Mouse (Mus musculus) left cerebral cortex, adult 2 months (tissue): ENCODE results near the gene Alox12e. TPM values are rescaled to one million over a fixed set of nuclear protein-coding genes. Genes with fewer than 3 reads are reported as not detected.

ENCODE experiments used
- DNase-seq, 2 experiments: peaks; one replicate each; pipeline ENCODE4 v3.0.0; 2021 to 2022; ENCODE audit warnings: low spot score in 2 of 2, mixed read lengths in 1 of 2; ENCODE audit errors: extremely low spot score in 1 of 2
- H3K27ac ChIP-seq: fragments of 200-600 bp; 2 replicates; pipeline ENCODE4 v1.8.1; 2022
- H3K4me3 ChIP-seq: fragments of 200-600 bp; 2 replicates; pipeline ENCODE4 v1.8.1; 2022
- CTCF ChIP-seq: fragments of 200-600 bp; IDR thresholded peaks from 2 replicates; pipeline ENCODE4 v1.8.1; 2022; ENCODE audit warnings: antibody characterized with exemption, mild to moderate bottlenecking, moderate library complexity
- intact Hi-C: fragments of 180-260 bp; cut with DNase I; formaldehyde crosslinking; loops from one replicate; pipeline ENCODE4 v1.15.1; 2025
- total RNA-seq, 2 experiments: library from RNA; stranded (reverse); gene quantifications; 2 replicates each; pipeline ENCODE4 v1.2.3; 2021

Gene Alox12e
- total RNA-seq, 2 experiments from 2014 or later, result 0.33 TPM; not detected in 1

DNA sequence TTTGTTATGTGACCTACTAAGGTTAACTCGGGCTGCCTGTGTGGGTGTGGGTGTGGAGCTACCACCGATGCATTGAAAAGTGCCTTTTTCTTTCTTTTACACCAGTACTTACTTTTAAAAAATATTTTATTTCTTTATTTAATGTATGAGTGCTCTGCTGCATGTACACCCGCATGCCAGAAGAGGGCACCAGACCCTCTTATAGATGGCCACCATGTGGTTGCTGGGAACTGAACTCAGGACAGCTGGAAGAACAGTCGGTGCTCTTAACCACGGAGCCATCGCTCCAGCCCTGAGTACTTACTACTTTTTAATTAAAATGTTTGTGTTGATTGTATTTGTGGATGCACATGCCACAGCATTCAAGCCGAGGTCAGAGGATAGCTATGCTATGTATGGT lies 8.6 kb downstream of the Alox12e start:
- Histone ChIP-seq H3K4me3 (no peak overlapping the region), H3K27ac (no peak overlapping the region)
- DNase-seq, result no peak
- TF ChIP-seq CTCF, result peak; percentile 66
- intact Hi-C loops, result no loop called here

- peak; percentile 81 for TF ChIP-seq CTCF
- intact Hi-C loops, result loop anchor here (2.0 kb wide), 1 partner anchor 63 kb away; no protein-coding TSS in a partner anchor
- Histone ChIP-seq H3K4me3 (no peak overlapping the region), H3K27ac (no peak overlapping the region)
- peak; percentile 19 to 25 for DNase-seq
These were observed 13.1 kb downstream of the Alox12e start for GRCm38 (mm10) chr11:70309341-70309740.

- H3K27ac ChIP-seq, result no peak overlapping the region
- intact Hi-C loops, result loop anchor here (2.0 kb wide), 1 partner anchor 61 kb away; no protein-coding TSS in a partner anchor
- TF ChIP-seq CTCF, result peak; percentile 20
- no peak for DNase-seq
- H3K4me3 ChIP-seq, result no peak overlapping the region
These were observed 14.1 kb downstream of the Alox12e start for GRCm38 (mm10) chr11:70308296-70308695.

DNA sequence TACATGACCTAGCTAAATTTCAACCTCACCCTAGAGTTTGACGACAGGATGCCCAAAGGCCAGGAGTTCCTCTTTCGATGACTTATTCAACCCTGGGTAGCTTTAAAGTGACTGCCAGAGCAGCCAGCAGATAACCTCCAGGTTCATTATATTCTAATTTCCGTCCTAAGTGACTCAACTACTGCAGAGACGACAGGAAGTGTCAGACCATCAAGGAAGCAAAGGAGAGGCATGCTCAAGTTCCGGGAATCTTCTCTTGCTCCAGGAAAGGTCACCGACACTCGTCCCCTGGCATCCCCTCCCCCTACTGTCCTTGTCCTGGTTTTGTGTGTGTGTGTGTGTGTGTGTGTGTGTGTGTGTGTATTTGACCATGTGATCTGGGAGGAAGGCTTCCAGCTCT lies 16.3 kb downstream of the Alox12e start:
- Histone ChIP-seq H3K4me3 (no peak overlapping the region), H3K27ac (no peak overlapping the region)
- no peak for DNase-seq
- intact Hi-C loops, result no loop called here
- no peak for TF ChIP-seq CTCF

GRCm38 (mm10) chr11:70302293-70302692 lies 20.1 kb downstream of the Alox12e start:
- H3K27ac ChIP-seq, result no peak overlapping the region
- no peak for TF ChIP-seq CTCF
- H3K4me3 ChIP-seq, result no peak overlapping the region
- intact Hi-C loops, result no loop called here
- DNase-seq, result no peak

DNA sequence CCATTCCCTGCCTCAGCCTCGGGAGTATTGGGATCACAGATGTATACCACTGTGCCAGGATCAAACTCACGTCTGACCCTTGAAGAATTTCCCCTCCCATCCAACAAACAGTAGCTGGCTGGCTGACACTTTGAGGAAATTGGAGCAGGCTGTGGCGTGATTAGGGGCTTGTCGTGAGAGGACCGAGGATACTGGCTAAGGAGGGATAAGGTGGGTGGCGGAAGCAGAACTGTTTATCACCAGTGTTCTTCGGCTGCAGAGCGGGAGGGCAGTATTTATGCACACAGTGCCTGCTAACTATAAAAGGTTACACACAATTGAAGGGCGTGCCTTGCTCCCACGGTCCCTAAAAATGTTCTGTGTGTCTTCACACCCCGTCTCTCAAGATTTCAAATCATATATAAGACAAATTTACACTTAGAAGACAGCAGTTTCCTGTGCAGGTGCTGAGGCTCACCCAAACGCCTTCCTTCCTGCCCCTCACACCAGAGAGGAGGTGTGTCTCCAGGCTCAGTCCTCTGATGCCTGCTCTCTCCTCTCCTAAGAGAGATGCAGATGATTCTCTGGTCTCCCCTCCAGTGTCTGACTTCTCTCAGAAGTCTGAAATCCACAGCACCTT lies 24.5 kb downstream of the Alox12e start:
- Histone ChIP-seq H3K27ac (no peak overlapping the region), H3K4me3 (no peak overlapping the region)
- no peak for DNase-seq
- intact Hi-C loops, result no loop called here
- no peak for TF ChIP-seq CTCF

DNA sequence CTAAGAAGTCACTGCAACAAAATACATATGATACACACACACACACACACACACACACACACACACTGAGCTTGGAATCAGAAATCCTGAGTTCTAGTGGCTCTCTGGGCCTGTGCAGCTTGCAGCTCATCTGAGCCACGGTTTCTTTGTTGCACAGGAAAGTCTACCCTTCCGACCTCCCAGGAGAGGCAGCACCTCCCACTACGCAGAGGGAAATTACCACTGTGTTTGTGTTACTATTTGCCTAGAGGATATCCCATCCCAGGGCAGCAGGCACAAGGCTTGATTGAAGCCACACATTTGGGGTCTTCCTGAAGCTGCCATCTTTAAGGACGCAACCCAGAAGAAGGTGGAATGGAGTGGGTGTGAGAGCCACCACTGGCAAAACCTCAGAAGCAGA lies 25.0 kb downstream of the Alox12e start:
- DNase-seq, result no peak
- intact Hi-C loops, result no loop called here
- H3K27ac ChIP-seq, result no peak overlapping the region
- no peak for TF ChIP-seq CTCF
- no peak overlapping the region for H3K4me3 ChIP-seq

DNA sequence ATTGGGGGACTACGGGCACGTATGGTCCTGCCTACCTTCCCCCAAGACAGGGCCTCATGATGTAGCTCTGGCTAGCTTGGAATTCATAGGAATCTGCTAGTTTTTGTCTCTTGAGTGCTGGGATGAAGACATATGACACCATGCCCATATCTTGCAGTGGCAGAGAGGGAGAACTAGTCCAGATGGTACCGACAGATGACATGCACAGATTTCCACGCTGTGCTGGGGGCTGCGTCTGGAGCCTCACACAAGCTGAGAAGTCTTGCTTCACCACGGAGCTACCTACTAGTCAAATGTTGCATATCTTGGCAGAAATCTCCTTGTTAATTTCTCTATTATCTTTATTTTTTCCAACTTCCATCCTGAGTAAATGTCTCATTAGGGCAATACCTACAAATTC lies 28.5 kb downstream of the Alox12e start:
- no peak for TF ChIP-seq CTCF

GRCm38 (mm10) chr11:70291235-70291634 lies 31.2 kb downstream of the Alox12e start:
- Histone ChIP-seq H3K4me3 (no peak overlapping the region), H3K27ac (no peak overlapping the region)
- DNase-seq, result no peak
- TF ChIP-seq CTCF, result no peak
- intact Hi-C loops, result no loop called here

More for the DNA sequence above, 28.5 kb downstream of the Alox12e start:
- intact Hi-C loops, result no loop called here
- no peak for DNase-seq
- no peak overlapping the region for H3K27ac ChIP-seq
- no peak overlapping the region for H3K4me3 ChIP-seq

DNA sequence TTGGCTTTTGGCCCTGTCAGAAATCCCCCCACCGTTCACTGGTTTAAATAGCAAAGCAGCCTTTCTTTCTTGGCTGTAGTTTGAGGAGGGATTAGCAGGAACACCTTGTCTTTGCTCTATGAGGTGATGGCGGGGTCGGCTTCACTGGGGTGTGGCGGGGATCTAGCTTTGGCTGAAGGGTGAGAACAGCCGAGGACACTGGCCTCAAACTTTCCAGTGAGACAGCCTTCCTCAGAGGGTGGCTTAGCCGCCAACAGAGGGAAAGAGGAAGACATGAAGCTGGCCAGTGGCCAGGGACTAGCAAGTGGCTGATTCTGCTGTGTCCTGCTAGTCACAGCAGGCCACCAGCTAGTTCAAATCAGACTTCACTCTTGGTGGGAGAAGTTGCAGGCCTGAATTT lies 33.2 kb downstream of the Alox12e start:
- no peak overlapping the region for H3K4me3 ChIP-seq
- no peak for TF ChIP-seq CTCF
- peak in 1 of 2 experiments; percentile 17 for DNase-seq
- no peak overlapping the region for H3K27ac ChIP-seq
- intact Hi-C loops, result no loop called here

DNA sequence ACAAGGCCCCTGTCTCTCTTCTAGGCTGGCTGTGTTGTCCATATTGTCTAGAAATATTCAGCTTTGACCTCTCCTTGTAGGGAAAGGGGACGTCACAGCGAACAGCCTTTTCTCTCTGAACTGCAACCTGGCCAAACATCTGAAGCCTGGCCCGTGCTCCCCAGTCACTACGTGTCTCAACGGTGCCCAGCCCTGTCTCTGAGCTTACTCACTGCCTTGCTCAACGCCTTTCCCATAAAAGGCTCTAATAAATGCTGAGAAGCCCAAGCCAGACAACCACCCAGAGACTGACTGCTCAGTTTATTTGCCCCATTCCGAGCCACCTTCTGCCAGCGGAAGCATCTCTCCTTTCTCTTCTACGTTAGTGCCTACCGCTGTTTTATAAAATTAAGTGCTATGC lies 34.3 kb downstream of the Alox12e start:
- DNase-seq, result no peak
- Histone ChIP-seq H3K4me3 (no peak overlapping the region), H3K27ac (no peak overlapping the region)
- TF ChIP-seq CTCF, result no peak
- intact Hi-C loops, result no loop called here

GRCm38 (mm10) chr11:70285686-70286085 lies 36.7 kb downstream of the Alox12e start:
- no peak for DNase-seq
- TF ChIP-seq CTCF, result no peak
- intact Hi-C loops, result no loop called here
- Histone ChIP-seq H3K27ac (no peak overlapping the region), H3K4me3 (no peak overlapping the region)

GRCm38 (mm10) chr11:70284757-70285156 lies 37.7 kb downstream of the Alox12e start:
- intact Hi-C loops, result no loop called here
- Histone ChIP-seq H3K4me3 (no peak overlapping the region), H3K27ac (no peak overlapping the region)
- no peak for DNase-seq
- no peak for TF ChIP-seq CTCF
